Mouse (Mus musculus) layer of hippocampus, adult 2 months (tissue): ENCODE results near the gene Kcnk4. TPM values are rescaled to one million over a fixed set of nuclear protein-coding genes. Genes with fewer than 3 reads are reported as not detected.
"Not testable (repeated sequence)": the region's sequence is repeated elsewhere in the genome, so short reads cannot be mapped to it uniquely, and the experiment has no call there.

Source experiments
- DNase-seq, 2 experiments: peaks; one replicate each; pipeline ENCODE4 v3.0.0; 2022; ENCODE audit warnings: low spot score in 2 of 2
- H3K27ac ChIP-seq: fragments of 200-600 bp; 2 replicates; pipeline ENCODE4 v1.8.1; 2022
- H3K4me3 ChIP-seq: fragments of 200-600 bp; 2 replicates; pipeline ENCODE4 v1.8.1; 2022; ENCODE audit warnings: mild to moderate bottlenecking
- CTCF ChIP-seq: fragments of 200-600 bp; conservative IDR thresholded peaks from 2 replicates; pipeline ENCODE4 v1.8.1; 2022; ENCODE audit warnings: antibody characterized with exemption, mild to moderate bottlenecking, moderate library complexity
- microRNA-seq, 2 experiments: library from miRNA; unstranded; fragments of <30 nt; microRNA quantifications; one replicate each; pipeline ENCODE4 v1.2.0; 2021
- total RNA-seq, 2 experiments: library from RNA; stranded (reverse); gene quantifications; 2 replicates each; pipeline ENCODE4 v1.2.3; 2021

Kcnk4 gene
- total RNA-seq, 2 experiments from 2014 or later = 15.3 to 18.2 TPM

DNA sequence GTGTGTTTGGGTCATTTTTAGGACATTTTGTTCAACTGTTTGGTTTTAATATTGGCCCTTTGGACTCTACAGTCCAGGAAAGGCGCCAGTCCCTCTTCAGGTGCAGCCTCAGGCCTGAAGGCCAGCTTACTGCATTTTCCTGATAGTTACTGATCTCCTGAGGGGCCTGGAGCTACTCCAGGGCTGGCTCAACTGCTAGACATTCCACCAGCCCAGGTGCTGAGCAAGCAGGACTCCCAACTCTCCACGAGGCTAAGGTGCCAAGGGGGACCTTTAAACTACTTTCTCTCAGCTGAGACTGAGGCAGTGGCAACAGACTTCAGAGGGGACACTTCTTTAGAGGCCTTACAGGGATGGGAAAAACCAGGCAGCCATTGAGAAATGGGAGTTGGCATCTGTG lies 29.5 kb downstream of the Kcnk4 start:
- H3K4me3 ChIP-seq = no peak overlapping the region
- DNase-seq = no peak
- no peak for TF ChIP-seq CTCF

DNA sequence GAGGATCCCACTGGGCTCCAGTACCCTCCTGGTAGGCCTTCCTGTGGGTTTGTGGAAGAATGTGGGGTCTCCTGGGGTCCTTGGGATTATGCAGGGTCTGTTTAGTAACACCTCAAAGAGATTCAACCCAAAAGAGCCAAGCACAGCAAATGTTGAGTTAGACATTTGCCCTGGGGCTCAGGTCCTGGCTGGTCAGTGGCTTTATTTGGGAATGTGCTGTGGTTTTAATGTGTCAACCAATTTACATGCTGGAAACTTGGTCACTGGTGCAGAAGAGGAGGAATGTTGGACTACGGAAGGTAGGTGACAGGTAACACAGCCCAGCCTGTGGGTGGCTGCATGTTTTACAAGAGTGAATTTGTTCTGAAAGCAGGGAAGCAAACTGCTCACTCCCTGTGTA lies 31.3 kb downstream of the Kcnk4 start:
- DNase-seq = no peak
- no peak for TF ChIP-seq CTCF
- H3K4me3 ChIP-seq = no peak overlapping the region
- no peak overlapping the region for H3K27ac ChIP-seq

More for the DNA sequence above, 29.5 kb downstream of the Kcnk4 start:
- no peak overlapping the region for H3K27ac ChIP-seq

DNA sequence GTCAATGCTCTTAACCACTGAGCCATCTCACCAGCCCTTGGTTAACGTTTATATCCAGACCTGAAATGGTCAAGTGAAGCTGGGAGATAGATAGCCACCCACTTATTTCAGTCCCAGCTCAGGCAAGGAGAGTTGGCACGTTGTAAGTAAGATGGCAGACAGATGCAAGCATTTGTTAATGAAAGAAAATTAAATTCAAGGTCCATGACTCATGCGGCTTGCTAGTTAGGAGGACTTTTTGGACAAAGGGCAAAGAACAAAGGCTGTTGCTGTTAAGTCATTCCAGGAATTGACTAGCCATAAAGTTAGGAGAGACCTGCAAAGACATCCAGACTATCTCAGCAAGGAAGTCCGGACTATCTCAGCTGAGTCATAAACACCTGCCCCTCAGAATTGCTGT lies 34.7 kb downstream of the Kcnk4 start:
- Histone ChIP-seq H3K27ac (no peak overlapping the region), H3K4me3 (no peak overlapping the region)
- no peak for DNase-seq
- TF ChIP-seq CTCF = no peak

DNA sequence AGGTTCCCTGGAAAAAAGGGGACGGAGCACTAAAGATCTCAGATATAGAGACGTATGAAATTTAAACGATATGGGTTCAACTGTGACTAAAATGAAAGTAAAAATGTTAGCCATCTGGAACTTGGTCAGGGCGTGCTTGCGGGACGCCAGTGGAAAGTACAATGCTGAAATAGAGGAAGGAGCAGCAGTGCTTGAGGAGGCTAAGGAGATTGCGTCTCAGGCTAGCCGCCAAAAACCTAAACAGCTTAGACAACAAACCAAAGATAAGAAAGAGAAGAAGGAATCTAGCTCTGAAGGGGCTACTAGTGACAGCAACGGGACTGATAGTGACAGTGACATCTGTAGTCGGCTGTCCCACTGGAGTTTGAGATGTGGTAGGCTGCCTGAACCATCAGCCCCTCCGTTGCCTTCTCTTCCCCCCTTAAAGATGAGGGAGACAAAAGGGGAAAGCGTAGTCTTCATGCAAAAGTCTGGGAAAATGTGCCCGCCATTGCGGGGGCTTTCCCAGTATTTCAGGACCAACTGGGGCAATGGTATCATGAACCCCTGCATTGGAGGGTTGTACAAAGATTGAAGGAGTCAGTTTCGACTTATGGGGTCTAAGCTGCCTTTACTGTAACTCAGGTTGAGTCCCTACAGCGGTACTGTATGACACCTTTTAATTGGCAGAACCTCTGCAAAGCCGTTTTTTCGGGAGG lies 38.6 kb downstream of the Kcnk4 start:
- not testable (repeated sequence) for DNase-seq, H3K27ac ChIP-seq, H3K4me3 ChIP-seq

DNA sequence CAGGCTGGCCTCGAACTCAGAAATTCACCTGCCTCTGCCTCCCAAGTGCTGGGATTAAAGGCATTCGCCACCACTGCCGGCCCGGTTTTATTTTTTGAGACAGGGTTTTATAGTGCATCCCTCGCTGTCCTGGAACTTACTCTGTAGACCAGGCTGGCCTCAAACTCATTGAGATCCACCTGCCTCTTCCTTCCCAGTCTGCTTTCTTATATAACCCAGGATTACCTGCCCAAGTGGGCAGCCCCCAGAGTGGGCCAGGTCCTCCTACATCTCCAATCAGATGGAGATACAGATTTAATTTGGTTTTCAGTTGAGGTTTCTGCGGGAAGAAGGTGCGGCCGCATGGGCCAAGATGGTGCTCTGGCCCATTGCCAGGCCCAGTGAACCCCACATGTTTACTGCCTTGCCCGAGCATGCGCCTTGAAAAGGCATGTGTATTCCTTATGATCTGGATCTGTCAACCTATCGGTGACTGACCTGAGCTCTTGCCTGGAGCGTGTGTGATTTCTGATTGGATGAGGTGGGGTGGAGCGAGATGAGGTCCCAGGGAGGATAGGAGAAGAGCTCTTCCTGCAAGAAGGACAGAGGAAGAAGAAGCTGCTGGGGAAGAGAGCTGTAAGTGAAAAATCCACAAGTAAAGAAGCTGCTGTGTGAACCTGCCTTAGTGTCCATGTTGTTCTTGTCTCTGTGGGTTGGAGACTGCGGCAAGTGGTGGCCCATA lies 40.4 kb downstream of the Kcnk4 start:
- Histone ChIP-seq H3K27ac (no peak overlapping the region), H3K4me3 (no peak overlapping the region)
- TF ChIP-seq CTCF = no peak
- DNase-seq = no peak

DNA sequence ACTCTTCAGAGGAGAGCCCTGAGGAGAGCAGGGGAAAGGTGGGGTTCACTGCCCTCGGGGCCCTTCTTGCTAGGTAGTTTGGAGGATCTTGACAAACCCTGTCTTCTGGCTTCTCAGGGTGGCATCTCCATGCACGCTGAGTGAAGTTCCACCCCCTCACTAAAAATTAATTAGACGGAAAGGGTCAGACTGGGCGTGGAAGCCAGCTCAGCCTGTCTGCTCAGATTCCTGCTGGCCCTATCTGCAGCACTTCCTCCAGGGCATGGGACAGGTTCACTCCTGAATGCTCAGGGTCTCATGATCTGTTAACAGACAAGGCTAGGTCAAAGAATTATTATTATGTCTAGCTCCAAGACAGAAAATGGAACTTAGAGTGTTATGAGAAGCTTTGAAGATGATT lies 41.8 kb downstream of the Kcnk4 start:
- Histone ChIP-seq H3K27ac (no peak overlapping the region), H3K4me3 (no peak overlapping the region)
- TF ChIP-seq CTCF = no peak
- no peak for DNase-seq

DNA sequence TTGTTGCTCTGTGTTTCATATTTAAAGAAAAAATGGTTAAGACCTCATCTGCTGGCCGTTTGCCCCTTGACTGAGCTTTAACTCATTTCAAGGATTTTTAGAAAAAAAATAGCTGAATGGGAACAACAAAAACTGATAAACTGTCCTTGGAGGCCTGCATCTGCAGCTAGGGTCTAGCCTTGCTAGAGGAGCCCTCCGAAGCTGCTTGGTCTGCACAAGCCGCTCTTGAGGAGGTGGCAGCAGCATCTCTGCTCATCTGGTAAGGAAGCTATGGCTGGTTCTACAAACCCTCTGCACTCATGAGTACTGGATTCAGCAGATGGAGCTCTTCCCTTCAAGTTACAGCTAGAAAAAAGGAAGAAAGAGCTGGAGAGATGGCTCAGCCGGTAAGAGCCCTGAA lies 56.4 kb downstream of the Kcnk4 start:
- Histone ChIP-seq H3K4me3 (no peak overlapping the region), H3K27ac (no peak overlapping the region)
- DNase-seq = no peak
- no peak for TF ChIP-seq CTCF

DNA sequence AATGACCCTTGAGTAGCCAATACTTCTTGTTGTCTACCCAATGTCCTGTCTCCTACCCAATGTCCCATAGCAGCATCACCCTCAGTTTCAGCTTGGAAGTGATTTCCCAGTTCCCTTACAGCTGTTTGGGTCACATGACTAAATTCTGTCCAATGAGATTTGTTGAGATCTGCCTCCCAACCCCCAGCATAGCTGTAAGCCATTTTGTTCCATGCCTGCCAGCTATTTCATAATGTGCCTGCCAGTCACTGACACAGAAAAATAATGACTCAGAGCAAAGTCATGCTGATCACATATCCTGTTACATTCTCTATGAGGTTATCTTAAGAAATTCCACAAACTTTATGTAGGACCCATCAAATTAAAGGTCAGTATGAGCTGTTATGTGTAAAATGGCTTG lies 57.5 kb downstream of the Kcnk4 start:
- H3K27ac ChIP-seq = no peak overlapping the region
- no peak for DNase-seq
- H3K4me3 ChIP-seq = no peak overlapping the region
- no peak for TF ChIP-seq CTCF

DNA sequence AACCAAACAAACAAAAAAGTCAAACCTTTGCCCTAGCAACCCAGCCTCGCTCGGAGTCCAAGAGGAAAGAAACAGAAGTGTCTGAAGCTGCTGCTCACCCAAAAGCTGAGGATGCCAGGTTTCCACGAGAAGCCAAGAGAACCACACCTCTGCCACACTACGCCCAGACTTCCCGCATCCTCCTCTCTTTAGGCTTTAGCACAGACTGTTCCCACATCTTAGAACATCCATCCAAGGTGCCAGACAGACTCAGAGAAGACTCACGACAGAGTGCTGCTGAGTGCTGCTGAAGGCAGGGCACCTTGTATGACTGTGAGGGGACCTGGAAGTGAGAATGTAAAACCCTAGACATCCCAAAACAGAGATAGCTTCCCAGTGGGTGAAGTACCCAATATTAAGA lies 58.5 kb downstream of the Kcnk4 start:
- no peak for DNase-seq
- no peak overlapping the region for H3K27ac ChIP-seq
- no peak for TF ChIP-seq CTCF
- no peak overlapping the region for H3K4me3 ChIP-seq

DNA sequence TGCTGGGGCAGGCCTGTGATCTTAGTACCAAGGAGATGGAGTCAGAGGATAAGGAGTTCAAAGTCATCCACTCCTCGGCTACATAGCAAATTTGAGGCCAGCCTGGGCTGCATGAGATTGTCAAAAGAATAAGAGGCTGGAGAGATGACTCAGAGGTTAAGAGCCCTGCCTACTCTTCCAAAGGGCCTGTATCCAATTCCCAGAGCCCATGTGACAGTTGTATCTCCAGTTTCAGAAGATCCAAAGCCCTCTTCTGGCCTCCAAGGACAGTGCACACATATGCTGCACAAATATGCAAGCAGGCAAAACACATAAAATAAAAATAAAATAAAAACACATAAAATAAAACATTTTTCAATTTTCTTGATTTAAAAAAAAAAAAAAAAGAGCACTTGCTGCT lies 60.1 kb downstream of the Kcnk4 start:
- DNase-seq = no peak
- Histone ChIP-seq H3K27ac (no peak overlapping the region), H3K4me3 (no peak overlapping the region)
- no peak for TF ChIP-seq CTCF

Small RNAs within 50 kb of the gene (microRNA-seq; reads per million reads assigned to microRNA genes)
- 4.6 to 8.9 reads per million in 2 experiments for gene Mir6990

Other genes starting within 250 kb of the Kcnk4 start
- 10 to 100 TPM; 38.3 to 39.1 TPM for gene Rps6ka4, start 93.9 kb downstream of the Kcnk4 start, total RNA-seq
- gene Ccdc88b, start 76.3 kb downstream of the Kcnk4 start, total RNA-seq = 10 to 100 TPM; 14.6 to 15.7 TPM
- gene Trmt112, start 24.8 kb downstream of the Kcnk4 start, total RNA-seq = 10 to 100 TPM; 48.4 to 49.3 TPM
- gene Prdx5, start 24.4 kb downstream of the Kcnk4 start, total RNA-seq = 100 to 1,000 TPM; 361 to 395 TPM
- gene Esrra, start 12.7 kb downstream of the Kcnk4 start, total RNA-seq = 10 to 100 TPM; 56.9 to 63.4 TPM
- gene Catsperz, start 9.1 kb downstream of the Kcnk4 start, total RNA-seq = 10 to 100 TPM; 10.8 to 12.5 TPM
- gene Bad, start 7.3 kb upstream of the Kcnk4 start, total RNA-seq = 10 to 100 TPM; 43.1 to 43.8 TPM
- 100 to 1,000 TPM in 1 of 2 experiments, 10 to 100 TPM in 1; 100.0 to 105 TPM for gene Gpr137, start 8.0 kb upstream of the Kcnk4 start, total RNA-seq
- 10 to 100 TPM; 68.2 to 71.4 TPM for gene Ppp1r14b, start 40.5 kb upstream of the Kcnk4 start, total RNA-seq
- gene Plcb3, start 42.0 kb upstream of the Kcnk4 start, total RNA-seq = 10 to 100 TPM; 14.8 to 17.4 TPM
- 10 to 100 TPM; 81.1 to 83.7 TPM for gene Fkbp2, start 46.0 kb upstream of the Kcnk4 start, total RNA-seq
- 10 to 100 TPM; 85.2 to 88.0 TPM for gene Vegfb, start 53.1 kb upstream of the Kcnk4 start, total RNA-seq
- 10 to 100 TPM; 26.1 to 27.6 TPM for gene Dnajc4, start 58.1 kb upstream of the Kcnk4 start, total RNA-seq
- gene Nudt22, start 61.6 kb upstream of the Kcnk4 start, total RNA-seq = 10 to 100 TPM; 13.2 to 15.5 TPM
- 10 to 100 TPM; 17.4 to 19.2 TPM for gene Trpt1, start 61.6 kb upstream of the Kcnk4 start, total RNA-seq
- gene Fermt3, start 85.0 kb upstream of the Kcnk4 start, total RNA-seq = 1 to 10 TPM; 3.6 to 5.0 TPM
- 100 to 1,000 TPM; 179 to 195 TPM for gene Stip1, start 105.5 kb upstream of the Kcnk4 start, total RNA-seq
- 10 to 100 TPM; 20.3 to 22.4 TPM for gene Macrod1, start 122.3 kb upstream of the Kcnk4 start, total RNA-seq
- 10 to 100 TPM; 17.9 to 19.5 TPM for gene Flrt1, start 171.2 kb upstream of the Kcnk4 start, total RNA-seq